Mouse (Mus musculus): ENCODE measurements around the gene Me3.

Me3 gene

GRCm38 (mm10) chr7:89884551-89884950 lies 252.4 kb downstream of the Me3 start:
- DNase-seq (ENCODE audit: inconsistent age in 2 of 2, low spot score in 1 of 2): no peak

DNA sequence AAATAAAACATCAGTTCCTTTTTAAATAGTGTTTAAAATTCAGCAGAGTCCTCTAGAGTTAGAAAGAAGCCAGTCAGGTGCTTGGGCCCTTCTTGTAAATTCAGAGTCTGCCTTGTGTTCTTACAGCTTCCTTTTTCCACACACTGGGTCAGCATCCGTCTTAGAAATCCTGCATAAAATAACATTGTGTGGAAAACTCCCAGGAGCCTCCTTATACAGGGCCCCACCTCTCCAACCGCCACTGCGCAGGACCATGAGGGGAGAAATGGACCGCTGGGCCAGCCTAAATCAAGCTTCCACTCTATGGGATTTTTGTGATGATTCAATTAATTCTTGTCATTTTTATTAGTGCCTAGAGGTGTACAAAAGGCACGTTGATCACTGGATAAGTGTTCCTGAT lies 259.2 kb downstream of the Me3 start:
- no peak for DNase-seq (ENCODE audit: inconsistent age in 2 of 2, low spot score in 1 of 2)

DNA sequence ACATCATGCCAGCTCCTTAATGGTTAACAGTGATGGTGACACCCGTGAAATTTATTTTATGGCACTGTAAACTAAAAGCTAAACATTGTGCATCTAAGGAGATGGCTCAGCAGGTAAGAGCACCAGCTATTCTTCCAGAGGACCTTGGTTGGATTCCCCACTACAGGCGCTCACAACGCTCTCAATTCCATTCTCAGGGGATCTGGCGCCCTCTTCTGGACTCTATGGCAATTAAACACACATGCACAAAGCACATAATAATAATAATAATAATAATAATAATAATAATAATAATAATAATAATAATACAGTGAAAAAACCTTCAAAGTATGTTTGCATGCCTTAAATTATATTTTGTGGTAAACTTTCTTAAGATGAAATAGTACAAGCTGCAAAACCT lies 259.7 kb downstream of the Me3 start:
- peak; percentile 37 to 78 for DNase-seq (ENCODE audit: inconsistent age in 2 of 2, low spot score in 1 of 2)

DNA sequence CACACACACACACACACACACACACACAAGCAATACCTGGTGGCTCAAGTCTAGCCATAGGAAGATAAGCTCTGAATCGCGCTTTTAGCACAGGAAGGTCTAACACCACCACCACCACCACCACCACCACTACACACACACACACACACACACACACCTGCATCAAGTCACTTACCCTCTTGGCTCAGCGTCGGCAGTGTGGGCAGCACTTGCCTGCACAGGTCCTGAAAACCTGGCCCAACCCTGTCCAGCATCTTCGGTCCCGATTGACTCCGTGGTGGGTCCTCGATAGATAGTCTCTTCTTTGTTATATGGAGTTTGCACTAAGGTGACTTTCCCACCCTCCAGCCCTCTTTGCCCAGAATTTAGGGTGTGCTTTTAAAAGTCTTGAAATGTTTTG lies 270.8 kb downstream of the Me3 start:
- DNase-seq (ENCODE audit: inconsistent age in 2 of 2, low spot score in 1 of 2): no peak

DNA sequence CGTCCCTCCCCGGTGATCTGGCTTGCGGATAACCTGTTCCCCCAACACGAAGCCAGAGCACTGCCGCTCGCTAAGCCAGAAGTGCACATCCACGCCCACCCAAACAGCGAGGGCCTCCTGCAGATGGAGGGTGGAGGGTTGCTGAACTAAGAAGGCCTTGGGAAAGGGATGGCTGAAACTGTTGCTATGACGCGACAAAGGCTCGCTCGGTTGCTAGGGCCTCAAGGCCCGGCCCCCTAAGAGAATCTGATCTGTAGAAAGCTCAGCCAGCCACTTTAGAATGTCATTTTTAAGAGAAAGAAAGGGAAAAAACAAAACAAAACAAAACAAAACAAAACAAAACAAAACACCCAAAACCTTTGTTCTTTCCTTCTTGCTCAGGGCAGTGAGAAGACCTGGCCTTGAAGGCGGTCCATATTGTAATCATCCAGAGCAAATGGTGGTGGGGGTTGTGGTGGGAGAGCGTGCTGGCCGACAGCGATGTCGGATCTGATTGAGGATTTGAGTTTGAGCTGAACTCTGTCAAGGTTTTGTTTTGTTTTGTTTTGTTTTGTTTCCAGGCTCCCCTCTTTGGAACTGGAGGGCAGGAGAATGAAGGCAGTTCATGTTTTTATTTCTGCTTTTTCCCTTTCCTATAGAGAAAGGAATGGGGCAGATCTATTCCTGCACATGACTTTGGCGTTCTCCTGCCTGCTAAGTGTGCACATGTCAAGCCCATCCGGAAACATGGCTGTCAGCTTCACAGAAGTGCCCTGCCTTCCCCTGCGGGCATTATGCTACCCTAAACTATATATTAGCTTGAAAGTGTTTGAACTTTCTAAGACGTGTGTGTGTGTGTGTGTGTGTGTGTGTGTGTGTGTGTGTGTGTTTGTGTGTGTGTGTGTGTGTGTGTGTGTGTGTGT lies 271.5 kb downstream of the Me3 start, which contains the start of gene Ccdc81:
Gene Ccdc81, minus strand, starts transcription at position 188 of the 902 bp plus-strand sequence.
- DNase-seq (ENCODE audit: inconsistent age in 2 of 2, low spot score in 1 of 2): peak; percentile 28 to 59

Measured in adrenal gland, adult (tissue).